Mouse (Mus musculus): Measurements from ENCODE around the gene Sash3. TPM values are rescaled to one million over a fixed set of nuclear protein-coding genes. Genes with fewer than 3 reads are reported as not detected.
"Not testable (repeated sequence)": the region's sequence is repeated elsewhere in the genome, so short reads cannot be mapped to it uniquely, and the experiment has no call there.

Sash3 gene
- polyA plus RNA-seq, 1 experiment from 2014 or later = 0.93 TPM

- H3K36me3 ChIP-seq; H3K4me3 ChIP-seq (replicated peaks); H3K9me3 ChIP-seq; ATAC-seq; H3K27me3 ChIP-seq; H3K4me2 ChIP-seq (replicated peaks); H3K27ac ChIP-seq; H3K9ac ChIP-seq (replicated peaks): not testable (repeated sequence)
- WGBS = 90% methylated on average over 2 of the region's 4 CpGs
- peaks cover 26% of the 10 kb centered on the region for H3K4me1 ChIP-seq (replicated peaks)
Measured at GRCm38 (mm10) chrX:48209746-48210145, 63.5 kb downstream of the Sash3 start.

Other genes starting within 250 kb of the Sash3 start
- 27.1 and 27.3 TPM in 2 replicates for gene Ocrl, start 234.0 kb upstream of the Sash3 start, polyA plus RNA-seq (2015; fragmentation: Nextera tagmentation; extraction: Ambion mirVana)
- gene Apln, start 111.6 kb upstream of the Sash3 start, polyA plus RNA-seq (2015; fragmentation: Nextera tagmentation; extraction: Ambion mirVana) = 3.3 and 4.0 TPM in 2 replicates
- gene Xpnpep2, start 37.7 kb upstream of the Sash3 start, polyA plus RNA-seq (2015; fragmentation: Nextera tagmentation; extraction: Ambion mirVana) = 0.93 and 1.3 TPM in 2 replicates
- 8.5 and 8.6 TPM in 2 replicates for gene Zdhhc9, start 62.4 kb downstream of the Sash3 start, polyA plus RNA-seq (2015; fragmentation: Nextera tagmentation; extraction: Ambion mirVana)
- 19.0 and 20.9 TPM in 2 replicates for gene Utp14a, start 110.4 kb downstream of the Sash3 start, polyA plus RNA-seq (2015; fragmentation: Nextera tagmentation; extraction: Ambion mirVana)
- gene Bcorl1, start 194.9 kb downstream of the Sash3 start, polyA plus RNA-seq (2015; fragmentation: Nextera tagmentation; extraction: Ambion mirVana) = 6.6 TPM in 2 replicates